Mouse (Mus musculus) spleen, adult 2 months (tissue): ENCODE data around the gene Gm11937.

Experiments
- CTCF ChIP-seq: fragments of 200-500 bp; IDR thresholded peaks from 2 replicates; pipeline ENCODE4 v1.5.1; 2011; ENCODE audit warnings: mild to moderate bottlenecking, inconsistent platforms; ENCODE audit not compliant: insufficient read depth, insufficient read length, insufficient replicate concordance; ENCODE audit errors: extremely low read depth
- POLR2A ChIP-seq: fragments of 200-500 bp; IDR thresholded peaks from 2 replicates; pipeline ENCODE4 v1.6.1; 2011; ENCODE audit warnings: low read depth, low read length, inconsistent platforms

DNA sequence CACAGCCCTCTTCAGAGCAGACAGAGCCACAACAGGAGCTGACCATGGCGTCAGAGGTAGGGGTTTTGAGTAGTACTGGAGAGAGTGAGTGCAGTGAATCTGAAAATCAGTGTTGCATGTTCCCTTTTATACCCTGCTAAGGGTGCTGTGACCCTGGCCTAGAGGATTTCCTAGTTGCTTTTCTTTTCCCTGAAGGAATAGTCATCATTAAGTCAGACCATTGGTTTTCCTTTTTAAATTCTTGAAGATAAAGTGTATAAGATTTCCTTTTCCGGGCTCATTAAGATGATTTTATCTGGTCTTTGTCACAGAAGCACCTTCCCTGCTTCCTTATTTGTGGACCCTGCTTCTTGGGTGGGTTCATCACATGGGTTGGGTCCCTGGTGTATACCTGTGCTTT lies 40.1 kb upstream of the Gm11937 start, which contains the start of gene Gm11555:
- TF ChIP-seq POLR2A (no peak), CTCF (no peak)
